Mouse (Mus musculus) T-helper 17 cell (primary cell): ENCODE results near the gene Actl11.

Source experiments
- in situ Hi-C, 2 experiments: fragments of 300-600 bp; cut with MboI, MseI; formaldehyde crosslinking; loops; 1 replicate in 1 of 2; 2 replicates in 1 of 2; pipeline ENCODE4 v1.15.1; 2025; ENCODE audit warnings: high pct_unique_total_duplicates in 2 of 2

Actl11 gene

DNA sequence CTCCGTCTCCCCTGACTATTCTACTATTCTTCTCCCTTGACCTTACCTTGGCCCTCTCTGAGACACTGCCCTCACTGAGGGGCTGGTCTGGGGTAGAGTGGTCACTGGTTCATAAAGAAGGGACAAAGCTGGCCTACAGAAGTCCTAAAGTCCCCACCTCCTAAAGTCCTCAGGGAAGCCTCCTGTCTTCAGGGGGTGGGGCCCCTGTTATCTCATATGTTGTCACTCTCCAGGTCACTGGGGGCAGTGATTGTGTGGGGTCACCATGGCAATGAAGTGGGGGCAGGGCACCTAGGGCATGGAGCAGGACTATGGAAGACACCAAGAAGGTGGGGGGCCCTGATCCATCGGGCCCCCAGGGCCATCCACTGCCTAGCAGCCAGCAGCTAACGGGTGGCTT, at the start of gene Actl11:
Actl11 (plus strand) TSS at position 301 of the 400 bp plus-strand sequence.
- in situ Hi-C loops, result no loop called here

GRCm38 (mm10) chr9:107880411-107880810, 47.9 kb upstream of the Actl11 start:
- in situ Hi-C loops, result loop anchor here in 1 of 2 experiments (10.0 kb wide), 1 partner anchor 1676 kb away; the partner anchor contains the start of gene Twf2

- in situ Hi-C loops, result loop anchor here in 1 of 2 experiments (10.0 kb wide), 1 partner anchor 1683 kb away; the partner anchor contains the start of gene Twf2
These were observed 40.4 kb upstream of the Actl11 start, which contains the start of gene Mon1a for GRCm38 (mm10) chr9:107887804-107888266. Gene Mon1a, plus strand, starts transcription at chr9:107888151.

GRCm38 (mm10) chr9:107888267-107888850, 39.9 kb upstream of the Actl11 start:
- in situ Hi-C loops, result loop anchor here in 1 of 2 experiments (10.0 kb wide), 1 partner anchor 1684 kb away; the partner anchor contains the start of gene Twf2

DNA sequence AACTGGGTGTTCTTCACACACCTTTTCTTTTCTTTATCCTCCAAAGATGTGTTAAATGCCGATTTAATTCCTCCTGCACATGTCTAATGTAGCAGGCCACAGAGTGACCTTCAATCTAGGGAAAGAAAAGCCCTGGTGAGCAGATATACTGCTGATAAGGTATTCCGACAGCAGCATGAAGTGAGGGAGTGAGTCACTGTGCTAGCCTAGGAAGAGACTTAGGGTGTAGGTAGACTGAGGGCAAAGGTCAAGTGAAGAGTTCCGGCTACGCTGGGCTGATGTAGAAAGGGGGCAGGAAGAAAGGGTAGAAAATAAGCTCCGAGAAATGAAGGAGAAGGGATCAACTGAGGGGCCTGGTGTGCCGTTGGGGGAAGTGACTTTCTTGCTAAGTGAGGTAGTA, 38.0 kb upstream of the Actl11 start:
- in situ Hi-C loops, result loop anchor here in 1 of 2 experiments (5.0 kb wide), 1 partner anchor 102 kb away; the partner anchor contains the start of gene Cdhr4

GRCm38 (mm10) chr9:107891023-107891422, 37.2 kb upstream of the Actl11 start:
- in situ Hi-C loops, result loop anchor here in 1 of 2 experiments (5.0 kb wide), 1 partner anchor 101 kb away; the partner anchor contains the start of gene Cdhr4

GRCm38 (mm10) chr9:107898563-107898962, 29.7 kb upstream of the Actl11 start:
- in situ Hi-C loops, result no loop called here

GRCm38 (mm10) chr9:107899855-107900254, 28.4 kb upstream of the Actl11 start:
- in situ Hi-C loops, result loop anchor here in 1 of 2 experiments (5.0 kb wide), 1 partner anchor 167 kb away; no protein-coding TSS in a partner anchor

GRCm38 (mm10) chr9:107900840-107901626, 27.2 kb upstream of the Actl11 start:
- in situ Hi-C loops, result loop anchor here in 1 of 2 experiments (5.0 kb wide), 1 partner anchor 166 kb away; no protein-coding TSS in a partner anchor

GRCm38 (mm10) chr9:107901627-107901914, 26.7 kb upstream of the Actl11 start:
- in situ Hi-C loops, result loop anchor here in 1 of 2 experiments (5.0 kb wide), 1 partner anchor 166 kb away; no protein-coding TSS in a partner anchor

DNA sequence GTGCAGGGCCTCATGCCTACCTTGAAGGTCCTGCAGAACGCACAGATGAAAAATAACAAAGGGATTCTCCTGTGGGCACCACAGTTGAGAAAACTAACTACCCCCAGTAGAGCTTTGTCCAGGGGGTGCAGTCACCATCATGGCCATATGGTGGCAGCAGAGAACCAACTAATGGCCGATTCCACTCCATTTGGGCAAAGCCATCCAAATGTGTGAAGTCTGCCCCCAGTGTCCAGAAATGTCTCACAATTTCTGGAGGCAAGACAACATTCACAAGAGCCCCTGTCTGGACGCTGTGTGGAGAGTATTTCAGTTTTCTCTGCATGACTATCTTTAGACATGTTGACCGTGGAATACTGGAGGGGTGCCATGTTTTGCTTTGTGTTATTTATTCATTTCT, 23.5 kb upstream of the Actl11 start:
- in situ Hi-C loops, result loop anchor here in 1 of 2 experiments (5.0 kb wide), 1 partner anchor 163 kb away; no protein-coding TSS in a partner anchor

GRCm38 (mm10) chr9:107906252-107906966, 21.9 kb upstream of the Actl11 start, which contains the start of gene Mst1r:
Gene Mst1r, plus strand, starts transcription at chr9:107906873.
- in situ Hi-C loops, result no loop called here

DNA sequence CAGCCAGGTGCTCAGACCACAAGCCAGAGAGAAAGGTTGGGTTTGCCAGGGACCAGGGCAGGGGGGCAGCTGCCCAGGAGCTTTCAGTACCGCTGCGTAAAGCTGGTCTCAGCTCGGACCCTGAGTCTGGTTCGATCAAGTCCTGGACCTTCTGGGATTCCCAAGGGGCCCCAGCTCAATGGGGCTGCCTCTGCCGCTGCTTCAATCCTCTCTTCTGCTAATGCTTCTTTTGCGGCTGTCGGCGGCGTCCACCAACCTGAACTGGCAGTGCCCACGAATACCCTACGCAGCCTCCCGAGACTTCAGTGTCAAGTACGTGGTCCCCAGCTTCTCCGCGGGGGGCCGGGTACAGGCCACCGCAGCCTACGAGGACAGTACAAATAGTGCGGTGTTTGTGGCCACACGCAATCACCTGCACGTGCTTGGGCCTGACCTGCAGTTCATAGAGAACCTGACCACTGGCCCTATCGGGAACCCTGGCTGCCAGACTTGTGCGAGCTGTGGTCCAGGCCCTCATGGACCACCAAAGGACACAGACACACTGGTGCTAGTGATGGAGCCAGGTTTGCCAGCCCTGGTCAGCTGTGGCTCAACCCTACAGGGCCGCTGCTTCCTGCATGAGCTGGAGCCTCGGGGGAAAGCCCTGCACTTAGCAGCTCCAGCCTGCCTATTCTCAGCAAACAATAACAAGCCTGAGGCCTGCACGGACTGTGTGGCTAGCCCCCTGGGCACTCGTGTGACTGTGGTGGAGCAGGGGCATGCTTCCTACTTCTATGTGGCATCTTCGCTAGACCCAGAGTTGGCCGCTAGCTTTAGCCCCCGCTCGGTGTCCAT, 21.1 kb upstream of the Actl11 start:
- in situ Hi-C loops, result no loop called here

DNA sequence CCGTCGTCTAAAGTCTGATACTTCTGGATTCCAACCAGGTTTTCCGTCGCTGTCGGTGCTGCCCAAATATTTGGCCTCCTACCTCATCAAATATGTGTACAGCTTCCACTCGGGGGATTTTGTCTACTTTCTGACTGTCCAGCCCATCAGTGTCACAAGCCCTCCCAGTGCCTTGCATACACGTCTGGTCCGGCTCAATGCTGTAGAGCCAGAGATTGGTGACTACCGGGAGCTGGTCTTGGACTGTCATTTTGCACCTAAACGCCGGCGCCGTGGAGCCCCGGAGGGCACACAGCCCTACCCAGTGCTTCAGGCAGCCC, 20.5 kb upstream of the Actl11 start:
- in situ Hi-C loops, result no loop called here

DNA sequence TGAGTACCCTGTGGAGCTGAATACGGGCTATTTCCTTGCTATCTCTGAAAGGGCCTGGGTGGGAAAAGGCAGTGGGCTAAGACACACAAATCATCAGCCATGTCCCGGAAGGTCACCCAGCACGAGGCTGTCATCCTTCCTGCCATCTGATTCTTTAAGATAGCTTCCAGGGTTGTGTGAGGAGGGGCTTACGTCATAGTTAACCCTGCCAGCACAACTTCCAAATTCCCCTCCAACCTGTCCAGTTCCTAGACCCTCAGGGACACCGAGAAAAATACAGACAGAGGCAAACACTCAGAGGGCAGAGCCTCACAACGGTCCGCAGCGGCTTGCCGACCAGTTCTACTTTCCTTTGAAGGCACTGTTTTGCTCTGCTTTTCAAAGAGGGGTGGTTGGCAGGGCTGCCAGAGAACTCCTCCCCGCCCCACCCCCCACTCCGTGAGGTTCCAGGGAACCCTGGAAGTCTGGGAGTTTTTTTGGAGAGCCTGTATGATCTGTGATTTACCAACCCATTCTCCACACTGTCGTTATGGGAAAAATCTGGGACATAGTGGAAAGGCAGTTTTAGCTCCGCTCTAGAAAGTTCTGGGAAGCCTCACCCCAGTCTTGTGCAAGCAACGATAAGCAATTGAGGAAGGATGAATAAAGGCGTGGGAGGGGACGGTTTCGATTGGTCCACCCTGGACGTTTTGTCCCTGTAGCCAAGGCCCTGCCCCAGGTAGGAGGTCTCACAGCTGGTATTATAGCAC, 19.7 kb upstream of the Actl11 start:
- in situ Hi-C loops, result no loop called here

- in situ Hi-C loops, result loop anchor here in 1 of 2 experiments (5.0 kb wide), 1 partner anchor 157 kb away; no protein-coding TSS in a partner anchor
These were observed 18.1 kb upstream of the Actl11 start for GRCm38 (mm10) chr9:107910025-107910769.

DNA sequence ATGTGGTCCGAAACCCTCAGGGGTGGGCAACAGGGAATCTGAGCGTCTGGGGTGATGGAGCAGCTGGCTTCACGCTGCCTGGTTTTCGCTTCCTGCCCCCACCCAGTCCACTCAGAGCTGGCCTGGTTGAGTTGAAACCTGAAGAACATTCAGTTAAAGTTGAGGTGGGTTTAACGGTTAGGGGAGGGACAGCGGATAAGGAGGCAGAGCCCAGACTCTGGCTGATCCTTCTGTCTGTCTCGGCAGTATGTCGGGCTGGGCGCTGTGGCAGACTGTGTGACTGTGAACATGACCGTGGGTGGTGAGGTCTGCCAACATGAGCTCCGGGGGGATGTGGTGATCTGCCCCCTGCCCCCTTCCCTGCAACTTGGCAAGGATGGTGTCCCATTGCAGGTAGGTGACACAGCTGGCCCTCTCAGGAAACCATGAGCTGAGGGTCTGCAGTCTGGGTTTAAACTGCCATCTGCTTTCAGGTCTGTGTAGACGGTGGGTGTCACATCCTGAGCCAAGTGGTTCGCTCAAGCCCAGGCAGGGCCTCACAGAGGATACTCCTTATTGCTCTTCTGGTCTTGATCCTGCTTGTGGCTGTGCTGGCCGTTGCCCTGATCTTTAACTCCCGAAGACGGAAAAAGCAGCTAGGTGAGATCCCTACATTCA, 13.4 kb upstream of the Actl11 start:
- in situ Hi-C loops, result loop anchor here in 1 of 2 experiments (5.0 kb wide), 1 partner anchor 152 kb away; no protein-coding TSS in a partner anchor

- in situ Hi-C loops, result no loop called here
These were observed 10.2 kb upstream of the Actl11 start for GRCm38 (mm10) chr9:107917895-107918608.
